Mouse (Mus musculus): Measurements from ENCODE around the gene Vmn1r93.
"Not testable (repeated sequence)": the region's sequence is repeated elsewhere in the genome, so short reads cannot be mapped to it uniquely, and the experiment has no call there.

Gene Vmn1r93

DNA sequence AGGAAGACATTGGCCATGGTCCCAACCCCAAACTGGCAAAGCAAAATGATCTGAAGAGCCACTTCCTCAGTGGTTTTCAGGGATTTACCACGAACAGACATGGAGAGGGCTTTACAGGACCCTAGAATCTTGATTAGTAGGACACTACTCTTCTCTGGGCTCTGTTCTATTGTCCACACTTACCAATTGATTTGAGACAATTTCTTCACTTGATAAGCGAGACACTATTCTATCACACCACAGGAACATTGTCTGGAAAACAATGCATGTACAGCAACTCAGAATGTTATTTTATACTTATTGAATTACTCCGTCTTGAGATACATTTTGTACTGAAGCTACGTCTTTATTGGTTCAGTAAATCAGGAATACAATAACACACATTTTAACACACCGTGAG lies at the start of gene Vmn1r93:
Vmn1r93 (minus strand) TSS at position 101 of the 400 bp plus-strand sequence.
- DNase-seq (ENCODE audit: low spot score in 2 of 2) = not testable (repeated sequence)

DNA sequence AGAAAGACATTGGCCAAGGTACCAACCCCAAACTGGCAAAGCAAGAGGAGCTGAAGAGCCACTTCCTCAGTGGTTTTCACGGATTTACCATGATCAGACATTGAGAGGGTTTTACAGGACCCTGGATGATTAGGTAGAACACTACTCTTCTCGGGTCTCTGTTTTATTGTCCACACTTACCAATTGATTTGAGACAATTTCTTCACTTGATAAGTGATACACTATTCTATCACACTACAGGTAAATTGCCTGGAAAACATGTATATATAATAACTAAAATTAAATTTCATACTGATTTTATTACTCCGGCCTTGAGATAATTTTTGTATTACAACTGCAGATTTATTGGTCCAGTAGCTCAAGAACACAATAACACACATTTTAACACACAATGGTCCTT lies 29.4 kb upstream of the Vmn1r93 start, which contains the start of gene Vmn1r94:
Vmn1r94 (minus strand) TSS at position 101 of the 400 bp plus-strand sequence.
- DNase-seq (ENCODE audit: low spot score in 2 of 2) = not testable (repeated sequence)

- DNase-seq (ENCODE audit: low spot score in 2 of 2) = not testable (repeated sequence)
Observed at GRCm38 (mm10) chr7:20122479-20122878, 16.4 kb downstream of the Vmn1r93 start, which contains the start of gene Gm16442. Gene Gm16442 (minus strand): TSS chr7:20122579.

DNA sequence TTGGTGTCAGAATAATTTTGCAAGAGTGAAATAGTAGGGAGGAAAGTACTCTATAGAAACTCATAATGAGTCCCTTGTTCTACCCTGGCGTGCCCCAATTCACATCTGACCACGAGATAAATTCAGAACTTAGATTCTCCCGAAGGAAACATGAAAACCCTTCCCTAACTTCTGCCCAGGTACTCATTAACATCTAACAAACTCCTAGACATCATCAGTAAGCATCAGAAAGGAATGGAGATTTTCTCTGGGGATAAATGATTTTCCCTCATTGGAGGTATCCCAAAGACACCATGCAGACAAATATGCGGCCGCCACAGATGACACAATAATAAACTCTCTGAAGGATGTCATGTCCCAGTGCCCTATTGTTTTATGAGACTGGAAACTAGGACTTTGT lies 39.5 kb downstream of the Vmn1r93 start, which contains the start of gene Vmn1r91:
Vmn1r91 (plus strand) TSS at position 301 of the 400 bp plus-strand sequence.
- DNase-seq (ENCODE audit: low spot score in 2 of 2) = not testable (repeated sequence)
